Mouse (Mus musculus): ENCODE measurements around the gene Nudcd2.
A peak's percentile ranks its signal among the peaks of the same experiment; 100 is the strongest.

Gene Nudcd2

GRCm38 (mm10) chr11:40755968-40756367, 22.5 kb downstream of the Nudcd2 start:
- no peak for DNase-seq

- DNase-seq: no peak
These were observed 26.4 kb downstream of the Nudcd2 start for GRCm38 (mm10) chr11:40759896-40760295.

GRCm38 (mm10) chr11:40763395-40763794, 29.9 kb downstream of the Nudcd2 start:
- DNase-seq: no peak

GRCm38 (mm10) chr11:40764690-40765089, 31.2 kb downstream of the Nudcd2 start:
- no peak for DNase-seq

- DNase-seq: peak; percentile 6
These were observed 42.1 kb downstream of the Nudcd2 start for GRCm38 (mm10) chr11:40775315-40776269.

GRCm38 (mm10) chr11:40781857-40782256, 48.4 kb downstream of the Nudcd2 start:
- DNase-seq: no peak

- no peak for DNase-seq
These were observed 49.9 kb downstream of the Nudcd2 start for GRCm38 (mm10) chr11:40783346-40783745.

GRCm38 (mm10) chr11:40784326-40784725, 50.9 kb downstream of the Nudcd2 start:
- DNase-seq: no peak

GRCm38 (mm10) chr11:40786900-40787299, 53.4 kb downstream of the Nudcd2 start:
- no peak for DNase-seq
